Mouse (Mus musculus): Measurements from ENCODE around the gene Rfng. TPM values are rescaled to one million over a fixed set of nuclear protein-coding genes. Genes with fewer than 3 reads are reported as not detected.
"Not testable (repeated sequence)": the region's sequence is repeated elsewhere in the genome, so short reads cannot be mapped to it uniquely, and the experiment has no call there.

Rfng gene
- polyA plus RNA-seq, 1 experiment from 2014 or later = 91.1 TPM

DNA sequence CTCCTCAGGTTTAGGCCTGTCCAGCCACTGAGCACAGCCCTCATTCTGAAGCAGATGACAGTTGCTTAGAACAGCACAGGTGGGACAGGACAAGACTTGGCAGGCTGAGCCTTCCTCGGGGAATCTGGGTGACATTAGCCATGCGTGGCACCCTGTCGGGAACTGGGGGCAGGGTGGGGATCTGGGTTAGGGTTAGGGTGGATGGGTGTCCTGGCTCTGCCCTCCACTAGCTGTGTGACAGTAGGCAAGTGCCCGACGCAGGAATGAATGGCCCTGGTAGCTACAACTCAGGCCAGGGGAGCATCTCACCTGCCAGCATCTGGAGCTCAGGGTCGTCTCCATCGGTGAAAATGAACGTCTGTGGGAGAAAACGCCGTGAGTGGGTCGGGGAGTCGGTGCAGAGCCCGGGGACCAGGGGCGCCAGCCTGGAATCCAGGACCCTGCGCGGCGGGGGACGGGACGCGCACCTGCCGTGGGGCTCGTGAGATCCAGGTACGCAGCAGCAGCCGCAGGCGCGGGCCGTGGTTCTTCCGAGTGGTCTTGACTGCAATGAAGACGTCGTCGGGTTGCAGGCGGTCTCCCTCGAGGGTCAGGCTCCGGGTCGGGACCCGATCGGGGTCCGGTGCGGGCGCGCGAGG, 462 bp downstream of the Rfng start:
- ATAC-seq (ENCODE audit: low read depth) = peak; percentile 49; the same call in 1 of the 2 replicates
- H3K27me3 ChIP-seq (ENCODE audit: control insufficient read depth, insufficient read depth, low read length) = no peaks in the 10 kb centered on the region
- no peaks in the 10 kb centered on the region for H3K9me3 ChIP-seq (ENCODE audit: control insufficient read depth, low read length)
- peak overlapping the region; percentile 93 for H3K4me2 ChIP-seq (ENCODE audit: low read depth, low read length)
- H3K36me3 ChIP-seq (ENCODE audit: control insufficient read depth, insufficient read depth, low read length) = peaks cover 17% of the 10 kb centered on the region; the same call in 1 of the 2 replicates
- H3K27ac ChIP-seq (ENCODE audit: low read depth, low read length) = peak overlapping the region; percentile 84
- H3K4me3 ChIP-seq (ENCODE audit: low read depth, low read length) = peak overlapping the region; percentile 96
- peaks cover 19% of the 10 kb centered on the region for H3K4me1 ChIP-seq (ENCODE audit: control insufficient read depth, insufficient read depth, low read length)
- peak overlapping the region; percentile 88 for H3K9ac ChIP-seq (replicated peaks; ENCODE audit: low read depth, low read length)
- WGBS = 2% methylated on average over 37 of the region's 42 CpGs

DNA sequence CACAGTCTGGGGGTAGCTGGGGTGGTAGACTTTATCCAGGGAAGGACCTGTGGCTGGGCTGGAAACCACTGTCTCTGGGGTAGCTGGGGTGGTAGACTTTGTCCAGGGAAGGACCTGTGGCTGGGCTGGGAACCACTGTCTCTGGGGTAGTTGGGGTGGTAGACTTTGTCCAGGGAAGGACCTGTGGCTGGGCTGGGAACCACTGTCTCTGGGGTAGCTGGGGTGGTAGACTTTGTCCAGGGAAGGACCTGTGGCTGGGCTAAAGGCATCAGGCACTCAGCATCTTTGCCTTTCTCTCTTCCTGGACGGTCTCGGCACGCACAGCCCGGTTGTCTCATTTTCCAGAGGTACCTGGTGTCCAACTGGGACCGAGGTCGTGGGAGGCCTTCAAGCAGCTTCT, 2.6 kb downstream of the Rfng start:
- not testable (repeated sequence) for ATAC-seq (ENCODE audit: low read depth); H3K9ac ChIP-seq (replicated peaks; ENCODE audit: low read depth, low read length); H3K36me3 ChIP-seq (ENCODE audit: control insufficient read depth, insufficient read depth, low read length); H3K9me3 ChIP-seq (ENCODE audit: control insufficient read depth, low read length); H3K27me3 ChIP-seq (ENCODE audit: control insufficient read depth, insufficient read depth, low read length); H3K4me3 ChIP-seq (ENCODE audit: low read depth, low read length); H3K4me2 ChIP-seq (ENCODE audit: low read depth, low read length); H3K27ac ChIP-seq (ENCODE audit: low read depth, low read length)
- 97% methylated on average over 6 of the region's 6 CpGs for WGBS
- peaks cover 19% of the 10 kb centered on the region for H3K4me1 ChIP-seq (ENCODE audit: control insufficient read depth, insufficient read depth, low read length)

DNA sequence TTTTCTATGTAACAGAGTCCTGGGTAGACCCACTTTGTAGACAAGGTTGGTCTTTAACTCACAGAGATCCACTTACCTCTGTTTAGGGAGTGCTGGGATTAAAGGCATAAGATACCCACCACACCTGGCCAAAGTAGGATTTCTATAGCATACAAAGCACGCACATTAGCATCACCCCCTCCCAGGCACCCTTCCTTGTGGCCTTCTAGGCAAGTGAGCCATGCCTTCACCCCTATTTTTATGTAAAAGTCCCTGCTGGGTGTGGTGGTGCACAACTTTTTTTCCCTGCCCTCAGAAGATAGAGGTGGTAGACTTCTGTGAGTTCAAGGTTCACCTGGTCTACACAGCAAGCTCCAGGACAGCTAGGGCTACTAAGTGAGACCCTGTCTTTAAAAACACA, 4.1 kb downstream of the Rfng start:
- H3K9me3 ChIP-seq (ENCODE audit: control insufficient read depth, low read length) = no peaks in the 10 kb centered on the region
- no peak overlapping the region for H3K27ac ChIP-seq (ENCODE audit: low read depth, low read length)
- 88% methylated on average over 1 of the region's 1 CpGs for WGBS
- H3K36me3 ChIP-seq (ENCODE audit: control insufficient read depth, insufficient read depth, low read length) = peaks cover 5% of the 10 kb centered on the region; the same call in 1 of the 2 replicates
- H3K4me3 ChIP-seq (ENCODE audit: low read depth, low read length) = no peak overlapping the region
- H3K9ac ChIP-seq (replicated peaks; ENCODE audit: low read depth, low read length) = no peak overlapping the region
- ATAC-seq (ENCODE audit: low read depth) = no peak
- H3K4me1 ChIP-seq (ENCODE audit: control insufficient read depth, insufficient read depth, low read length) = peaks cover 11% of the 10 kb centered on the region
- H3K4me2 ChIP-seq (ENCODE audit: low read depth, low read length) = no peak overlapping the region
- no peaks in the 10 kb centered on the region for H3K27me3 ChIP-seq (ENCODE audit: control insufficient read depth, insufficient read depth, low read length)

DNA sequence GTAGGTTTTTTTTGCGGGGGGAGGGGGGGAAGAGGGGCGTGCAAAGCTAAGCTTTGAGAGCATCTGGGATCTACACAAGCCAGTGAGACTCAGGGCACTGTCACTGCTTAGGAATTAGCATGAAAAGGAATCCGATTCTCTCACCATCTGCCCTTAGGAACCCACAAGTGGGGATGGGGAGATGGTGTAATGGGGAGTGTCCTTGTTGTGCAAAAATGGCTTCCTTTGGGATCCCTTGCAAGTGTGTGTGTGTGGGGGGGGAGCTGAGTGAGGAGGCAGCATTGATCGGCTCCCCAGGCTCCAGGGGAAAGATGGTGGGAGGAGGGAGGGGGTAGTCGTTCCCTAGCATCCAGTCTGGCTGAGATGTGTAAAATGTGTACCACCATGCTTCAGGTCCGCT, 6.9 kb downstream of the Rfng start:
- Histone ChIP-seq H3K36me3 (ENCODE audit: control insufficient read depth, insufficient read depth, low read length) (peaks cover 5% of the 10 kb centered on the region; the same call in 1 of the 2 replicates), H3K9me3 (ENCODE audit: control insufficient read depth, low read length) (no peaks in the 10 kb centered on the region), H3K9ac (replicated peaks; ENCODE audit: low read depth, low read length) (no peak overlapping the region), H3K4me3 (ENCODE audit: low read depth, low read length) (no peak overlapping the region), H3K27me3 (ENCODE audit: control insufficient read depth, insufficient read depth, low read length) (no peaks in the 10 kb centered on the region), H3K27ac (ENCODE audit: low read depth, low read length) (no peak overlapping the region), H3K4me1 (ENCODE audit: control insufficient read depth, insufficient read depth, low read length) (no peaks in the 10 kb centered on the region), H3K4me2 (ENCODE audit: low read depth, low read length) (no peak overlapping the region)
- 35% methylated on average over 6 of the region's 6 CpGs for WGBS
- ATAC-seq (ENCODE audit: low read depth) = no peak

DNA sequence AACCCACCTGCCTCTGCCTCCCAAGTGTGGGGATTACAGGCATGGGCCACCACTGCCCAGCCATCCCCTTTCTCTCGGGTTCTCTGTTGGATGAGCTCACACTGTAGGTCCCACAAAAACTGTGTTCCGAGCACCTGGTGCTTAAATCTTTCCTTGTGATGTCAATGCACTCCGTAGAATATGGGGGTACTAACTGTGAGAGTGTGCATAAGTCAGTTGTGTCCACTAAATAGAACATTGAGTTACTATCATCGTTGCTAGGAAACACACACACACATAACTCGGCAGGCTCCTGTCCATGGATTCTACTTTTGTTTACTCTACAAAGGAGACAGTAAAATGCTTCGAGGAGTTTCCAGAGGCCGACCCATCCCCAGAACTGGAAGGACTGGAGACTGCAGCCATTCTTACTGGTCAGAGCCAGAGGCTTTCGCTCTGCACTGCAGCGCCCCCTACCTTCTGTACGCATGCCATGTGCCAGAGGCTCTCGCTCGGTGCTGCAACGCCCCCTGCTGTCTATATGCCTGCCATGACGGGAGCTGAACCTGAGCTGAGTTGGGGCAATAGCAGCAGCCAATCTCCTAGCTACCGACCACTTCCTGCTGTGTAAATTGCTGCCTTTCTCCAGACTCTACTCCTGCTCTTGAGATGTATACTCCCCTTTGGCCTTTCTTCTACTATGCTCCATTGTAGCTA, 8.1 kb downstream of the Rfng start:
- peaks cover 5% of the 10 kb centered on the region; the same call in 1 of the 2 replicates for H3K36me3 ChIP-seq (ENCODE audit: control insufficient read depth, insufficient read depth, low read length)
- H3K4me2 ChIP-seq (ENCODE audit: low read depth, low read length) = no peak overlapping the region
- H3K27ac ChIP-seq (ENCODE audit: low read depth, low read length) = no peak overlapping the region
- peak; percentile 88 for ATAC-seq (ENCODE audit: low read depth)
- no peaks in the 10 kb centered on the region for H3K27me3 ChIP-seq (ENCODE audit: control insufficient read depth, insufficient read depth, low read length)
- no peaks in the 10 kb centered on the region for H3K4me1 ChIP-seq (ENCODE audit: control insufficient read depth, insufficient read depth, low read length)
- H3K9ac ChIP-seq (replicated peaks; ENCODE audit: low read depth, low read length) = no peak overlapping the region
- WGBS = 17% methylated on average over 15 of the region's 15 CpGs
- H3K9me3 ChIP-seq (ENCODE audit: control insufficient read depth, low read length) = no peaks in the 10 kb centered on the region
- H3K4me3 ChIP-seq (ENCODE audit: low read depth, low read length) = no peak overlapping the region

DNA sequence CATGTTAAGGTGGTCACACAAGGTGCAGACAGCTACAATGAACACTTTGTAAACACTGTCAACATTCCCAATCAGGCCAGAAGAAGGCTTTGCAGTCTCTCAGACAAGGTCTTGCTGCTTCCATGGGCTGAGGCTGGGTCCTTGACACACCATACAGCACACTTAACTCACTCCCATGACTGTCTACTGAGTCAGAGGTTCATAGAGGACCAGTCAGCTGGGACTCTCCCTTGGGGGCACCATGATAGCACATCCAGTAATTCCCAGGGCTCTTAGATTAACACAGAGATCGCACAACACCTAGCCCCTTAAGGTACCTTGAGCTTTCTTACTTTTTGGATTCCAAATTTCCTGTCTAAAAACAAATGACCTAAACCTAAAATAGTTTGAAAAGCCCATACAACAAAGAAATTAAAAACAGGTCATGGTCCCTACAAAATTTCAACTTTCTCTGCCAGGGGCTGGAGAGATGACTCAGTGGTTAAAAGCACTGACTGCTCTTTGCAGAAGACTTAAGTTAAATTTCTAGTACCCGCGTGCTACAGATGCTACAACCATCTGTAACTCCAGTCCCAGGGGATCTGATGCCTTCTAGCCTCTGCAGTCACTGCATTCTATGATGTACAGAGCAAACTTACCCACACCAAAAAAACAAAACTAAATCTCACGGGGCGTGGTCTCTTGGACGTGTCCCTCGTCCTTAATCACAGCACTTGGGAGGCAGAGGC, 10.4 kb downstream of the Rfng start:
- Histone ChIP-seq H3K9ac (replicated peaks; ENCODE audit: low read depth, low read length) (no peak overlapping the region), H3K27ac (ENCODE audit: low read depth, low read length) (no peak overlapping the region), H3K27me3 (ENCODE audit: control insufficient read depth, insufficient read depth, low read length) (no peaks in the 10 kb centered on the region), H3K9me3 (ENCODE audit: control insufficient read depth, low read length) (no peaks in the 10 kb centered on the region), H3K36me3 (ENCODE audit: control insufficient read depth, insufficient read depth, low read length) (no peaks in the 10 kb centered on the region), H3K4me1 (ENCODE audit: control insufficient read depth, insufficient read depth, low read length) (no peaks in the 10 kb centered on the region), H3K4me3 (ENCODE audit: low read depth, low read length) (no peak overlapping the region), H3K4me2 (ENCODE audit: low read depth, low read length) (no peak overlapping the region)
- no peak for ATAC-seq (ENCODE audit: low read depth)
- WGBS = 90% methylated on average over 7 of the region's 7 CpGs

DNA sequence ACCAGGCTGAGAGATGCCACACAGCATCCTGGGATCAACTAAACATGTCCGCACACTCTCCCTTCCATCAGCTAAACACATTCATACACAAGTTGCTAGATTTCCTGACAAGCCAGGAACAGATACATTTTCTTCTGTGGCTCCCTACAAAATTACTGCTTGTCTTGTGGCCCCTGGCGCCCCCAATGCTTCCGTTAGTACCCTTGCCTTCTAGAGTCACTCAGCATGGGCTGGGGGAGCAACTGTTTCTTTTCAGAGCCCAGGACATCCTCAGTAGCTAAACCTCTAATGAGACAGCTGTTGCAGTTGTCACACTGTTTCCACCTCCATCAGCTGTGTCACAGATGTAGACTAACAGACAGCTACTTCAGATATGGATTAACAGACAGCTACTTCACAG, 11.3 kb downstream of the Rfng start:
- Histone ChIP-seq H3K27me3 (ENCODE audit: control insufficient read depth, insufficient read depth, low read length) (no peaks in the 10 kb centered on the region), H3K36me3 (ENCODE audit: control insufficient read depth, insufficient read depth, low read length) (no peaks in the 10 kb centered on the region), H3K27ac (ENCODE audit: low read depth, low read length) (no peak overlapping the region), H3K4me2 (ENCODE audit: low read depth, low read length) (no peak overlapping the region), H3K4me3 (ENCODE audit: low read depth, low read length) (no peak overlapping the region), H3K9me3 (ENCODE audit: control insufficient read depth, low read length) (no peaks in the 10 kb centered on the region), H3K9ac (replicated peaks; ENCODE audit: low read depth, low read length) (no peak overlapping the region), H3K4me1 (ENCODE audit: control insufficient read depth, insufficient read depth, low read length) (no peaks in the 10 kb centered on the region)
- WGBS = 77% methylated on average over 3 of the region's 3 CpGs
- ATAC-seq (ENCODE audit: low read depth) = no peak

DNA sequence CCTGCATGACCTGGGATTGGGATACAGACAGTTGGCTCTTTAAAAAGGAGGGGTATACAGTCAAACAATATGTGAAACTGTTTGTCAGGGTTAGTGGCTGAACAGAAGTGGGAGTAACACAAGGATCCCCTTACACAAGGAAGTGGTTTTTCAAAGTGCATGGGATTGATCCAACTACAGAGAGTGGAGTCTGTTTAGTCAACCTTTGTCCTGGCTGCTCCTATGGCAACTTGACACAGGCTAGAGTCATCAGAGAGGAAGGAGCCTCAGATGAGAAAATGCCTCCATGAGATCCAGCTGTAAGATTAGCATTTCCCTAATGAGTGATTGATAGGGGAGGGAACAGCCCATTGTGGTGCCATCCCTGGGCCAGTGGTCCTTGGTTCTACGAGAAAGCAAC, 15.8 kb downstream of the Rfng start:
- Histone ChIP-seq H3K36me3 (ENCODE audit: control insufficient read depth, insufficient read depth, low read length) (no peaks in the 10 kb centered on the region), H3K27ac (ENCODE audit: low read depth, low read length) (no peak overlapping the region), H3K4me1 (ENCODE audit: control insufficient read depth, insufficient read depth, low read length) (no peaks in the 10 kb centered on the region), H3K9ac (replicated peaks; ENCODE audit: low read depth, low read length) (no peak overlapping the region), H3K4me3 (ENCODE audit: low read depth, low read length) (no peak overlapping the region), H3K4me2 (ENCODE audit: low read depth, low read length) (no peak overlapping the region), H3K27me3 (ENCODE audit: control insufficient read depth, insufficient read depth, low read length) (no peaks in the 10 kb centered on the region), H3K9me3 (ENCODE audit: control insufficient read depth, low read length) (no peaks in the 10 kb centered on the region)
- ATAC-seq (ENCODE audit: low read depth) = no peak
- 63% methylated on average over 1 of the region's 1 CpGs for WGBS

DNA sequence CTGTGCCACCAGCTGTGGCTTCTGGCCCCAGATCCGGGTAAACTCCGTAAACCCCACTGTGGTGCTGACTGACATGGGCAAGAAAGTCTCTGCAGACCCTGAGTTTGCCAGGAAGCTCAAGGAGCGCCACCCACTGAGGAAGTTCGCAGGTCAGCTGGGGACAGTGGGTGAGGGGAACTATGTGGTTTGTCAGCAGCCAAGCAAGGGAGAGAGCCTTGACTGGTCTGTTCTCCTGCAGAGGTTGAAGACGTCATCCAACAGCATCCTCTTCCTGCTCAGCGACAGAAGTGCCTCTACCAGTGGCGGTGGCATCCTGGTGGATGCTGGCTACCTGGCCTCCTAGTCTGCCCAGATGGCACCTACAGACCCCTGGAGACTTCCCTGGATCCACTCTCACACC, 17.0 kb downstream of the Rfng start:
- H3K4me1 ChIP-seq (ENCODE audit: control insufficient read depth, insufficient read depth, low read length); H3K27me3 ChIP-seq (ENCODE audit: control insufficient read depth, insufficient read depth, low read length); H3K4me2 ChIP-seq (ENCODE audit: low read depth, low read length); H3K9me3 ChIP-seq (ENCODE audit: control insufficient read depth, low read length); ATAC-seq (ENCODE audit: low read depth); H3K4me3 ChIP-seq (ENCODE audit: low read depth, low read length); H3K9ac ChIP-seq (replicated peaks; ENCODE audit: low read depth, low read length); H3K27ac ChIP-seq (ENCODE audit: low read depth, low read length); H3K36me3 ChIP-seq (ENCODE audit: control insufficient read depth, insufficient read depth, low read length): not testable (repeated sequence)
- 86% methylated on average over 3 of the region's 7 CpGs for WGBS

Data from neural tube, embryonic 14.5 days (tissue).